In the genomic region with DNA sequence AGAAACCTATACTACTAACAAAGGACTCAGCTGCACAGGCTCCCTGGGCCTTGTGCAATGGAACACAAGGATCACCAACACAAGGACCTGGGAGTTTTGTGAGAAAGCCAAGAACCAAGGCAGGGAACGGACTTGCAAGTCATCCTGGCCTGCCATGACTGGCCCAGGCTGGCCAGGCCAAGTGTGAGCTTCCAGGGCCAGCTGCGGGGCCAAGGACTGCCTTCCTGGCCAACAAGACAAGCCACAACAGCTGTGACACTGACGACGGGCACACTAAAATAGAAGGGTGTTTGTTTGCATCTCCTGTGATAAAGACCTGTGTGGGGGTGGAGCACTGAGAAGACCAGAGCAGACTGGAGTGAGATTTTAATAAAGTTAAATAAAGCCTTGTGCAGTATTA, we compare ENCODE assay signal across 9 mouse cellular contexts.
DNase-seq lines count a peak whose midpoint lies in the region; ATAC-seq and TF ChIP-seq lines count a peak whose summit lies in the region.
"Had no signal": no experiment of that assay in that cellular context is flagged by ENCODE, and none has a peak within 500 bp of the region (broad histone marks: within the 10 kb centered on the region; RNA-seq: fewer than 3 reads in every experiment).

No protein-coding gene starts in this region.

- H3K4me2 ChIP-seq in hindbrain, embryonic 16.5 days (ENCODE audit: low read length) = no peak overlapping the region
- H3K4me2 ChIP-seq in hindbrain, embryonic 11.5 days (replicated peaks; ENCODE audit: low read depth, low read length) = no peak overlapping the region
- H3K4me2 ChIP-seq in stomach, postnatal 0 days (replicated peaks; ENCODE audit: low read depth) = no peak overlapping the region

- TF ChIP-seq CTCF in stomach, postnatal 0 days (IDR thresholded peaks at IDR 0.05; ENCODE audit: low read depth) = no peak

- intact Hi-C loops in heart, postnatal 14 days (cut with DNase I) = no loop called here

- no peaks in the 10 kb centered on the region for H3K27me3 ChIP-seq in hindbrain, embryonic 16.5 days (replicated peaks; ENCODE audit: control insufficient read depth, insufficient read depth, low read length)
- no peaks in the 10 kb centered on the region for H3K27me3 ChIP-seq in hindbrain, embryonic 11.5 days (ENCODE audit: control insufficient read depth, insufficient read depth, low read length)
- no peaks in the 10 kb centered on the region for H3K27me3 ChIP-seq in stomach, postnatal 0 days (ENCODE audit: control insufficient read depth, insufficient read depth, low read length)
- H3K27me3 ChIP-seq: Patski had no signal

- peak; percentile 43; the same call in 1 of the 2 replicates for ATAC-seq in hindbrain, embryonic 16.5 days
- ATAC-seq in hindbrain, embryonic 11.5 days (ENCODE audit: low FRiP score) = no peak
- ATAC-seq in stomach, postnatal 0 days (ENCODE audit: low FRiP score, low TSS enrichment) = no peak
- ATAC-seq: Patski had no signal

- H3K4me3 ChIP-seq in hindbrain, embryonic 16.5 days (ENCODE audit: low read length) = no peak overlapping the region
- H3K4me3 ChIP-seq in hindbrain, embryonic 11.5 days (ENCODE audit: low read depth, low read length) = no peak overlapping the region
- H3K4me3 ChIP-seq in stomach, postnatal 0 days (ENCODE audit: low read depth, low read length) = no peak overlapping the region

- no peak for TF ChIP-seq EP300 in stomach, postnatal 0 days (optimal IDR thresholded peaks at IDR 0.05)

- no peaks in the 10 kb centered on the region for H3K36me3 ChIP-seq in hindbrain, embryonic 16.5 days (ENCODE audit: control insufficient read depth, insufficient read depth, low read length)
- H3K36me3 ChIP-seq in hindbrain, embryonic 11.5 days (ENCODE audit: control insufficient read depth, insufficient read depth, low read length) = no peaks in the 10 kb centered on the region
- H3K36me3 ChIP-seq in stomach, postnatal 0 days (ENCODE audit: control insufficient read depth, insufficient read depth, low read length) = no peaks in the 10 kb centered on the region

- peaks cover 11% of the 10 kb centered on the region for H3K4me1 ChIP-seq in hindbrain, embryonic 16.5 days (ENCODE audit: control insufficient read depth, insufficient read depth, low read depth, low read length)
- no peaks in the 10 kb centered on the region for H3K4me1 ChIP-seq in hindbrain, embryonic 11.5 days (replicated peaks; ENCODE audit: control insufficient read depth, insufficient read depth, low read length)
- 0 out of 2 replicates have a peak, but pooled peaks cover 5% of the 10 kb centered on the region for H3K4me1 ChIP-seq in stomach, postnatal 0 days (replicated peaks; ENCODE audit: control insufficient read depth, insufficient read depth)

- H3K27ac ChIP-seq in hindbrain, embryonic 16.5 days (ENCODE audit: low read depth, low read length) = no peak overlapping the region; the same call in 1 of the 2 replicates
- no peak overlapping the region for H3K27ac ChIP-seq in hindbrain, embryonic 11.5 days (ENCODE audit: low read depth, low read length)
- no peak overlapping the region for H3K27ac ChIP-seq in stomach, postnatal 0 days (replicated peaks)

- no peaks in the 10 kb centered on the region for H3K9me3 ChIP-seq in hindbrain, embryonic 16.5 days (ENCODE audit: control insufficient read depth, low read length)
- no peaks in the 10 kb centered on the region for H3K9me3 ChIP-seq in hindbrain, embryonic 11.5 days (ENCODE audit: control insufficient read depth, low read length)
- no peaks in the 10 kb centered on the region for H3K9me3 ChIP-seq in stomach, postnatal 0 days (ENCODE audit: control insufficient read depth, low read length)

- H3K9ac ChIP-seq in hindbrain, embryonic 16.5 days (ENCODE audit: low read depth, low read length) = no peak overlapping the region
- H3K9ac ChIP-seq in hindbrain, embryonic 11.5 days (ENCODE audit: low read depth, low read length) = no peak overlapping the region
- no peak overlapping the region for H3K9ac ChIP-seq in stomach, postnatal 0 days (ENCODE audit: low read length)

- 62% methylated on average over 4 of the region's 4 CpGs for WGBS in hindbrain, embryonic 16.5 days
- WGBS in hindbrain, embryonic 11.5 days = 66% methylated on average over 4 of the region's 4 CpGs
- 50% methylated on average over 4 of the region's 4 CpGs for WGBS in stomach, postnatal 0 days

- DNase-seq in hindbrain, embryonic 11.5 days (ENCODE audit: low spot score) = no peak
- DNase-seq in 3134 (ENCODE audit: extremely low read depth, insufficient read length, low spot score) = peak; percentile 68
- DNase-seq in adrenal gland, postnatal 10 days = peak; percentile 75
- DNase-seq in heart, postnatal 14 days = peak; percentile 49 to 53
- no peak for DNase-seq in spleen, adult 12 weeks (ENCODE audit: low spot score)
- no peak for DNase-seq in MN1 (ENCODE audit: low spot score)
- no peak for DNase-seq in stomach, postnatal 0 days (ENCODE audit: low spot score)

Comparison
In these comparisons a context has a peak if more than half of its experiments do, and no peak if none do; other contexts are left out.
1. DNase-seq: peak in 3134 (single experiment), adrenal gland, postnatal 10 days (single experiment) and heart, postnatal 14 days (2 of 2); none in hindbrain, embryonic 11.5 days (single experiment), spleen, adult 12 weeks (single experiment), MN1 (single experiment) and stomach, postnatal 0 days (single experiment).